Mouse (Mus musculus) midbrain, embryonic 12.5 days (tissue): Measurements from ENCODE around the gene Slc13a2. TPM values are rescaled to one million over a fixed set of nuclear protein-coding genes. Genes with fewer than 3 reads are reported as not detected.

Experiments
- ATAC-seq: fragments of 200-750 bp; cut with Nextera tagmentation; 2 replicates; pipeline ENCODE4 v1.8.0; 2017; ENCODE audit warnings: low read depth, moderate TSS enrichment, moderate library complexity; ENCODE audit not compliant: low FRiP score
- H3K27ac ChIP-seq: fragments of 300-500 bp; sonication (generic); replicated peaks from 2 replicates; pipeline ENCODE4 v1.5.1; 2016; ENCODE audit warnings: mild to moderate bottlenecking
- H3K27me3 ChIP-seq: fragments of 300-500 bp; sonication (generic); 2 replicates; pipeline ENCODE4 v1.6.1; 2016; ENCODE audit warnings: mild to moderate bottlenecking
- H3K36me3 ChIP-seq: fragments of 300-500 bp; sonication (generic); 2 replicates; pipeline ENCODE4 v1.6.1; 2016
- H3K4me1 ChIP-seq: fragments of 300-500 bp; sonication (generic); 2 replicates; pipeline ENCODE4 v1.6.1; 2016
- H3K4me2 ChIP-seq: fragments of 300-500 bp; sonication (generic); replicated peaks from 2 replicates; pipeline ENCODE4 v1.6.1; 2016; ENCODE audit warnings: mild to moderate bottlenecking, moderate library complexity
- H3K4me3 ChIP-seq: fragments of 300-500 bp; sonication (generic); 2 replicates; pipeline ENCODE4 v1.5.1; 2016; ENCODE audit warnings: mild to moderate bottlenecking
- H3K9ac ChIP-seq: fragments of 300-500 bp; sonication (generic); replicated peaks from 2 replicates; pipeline ENCODE4 v1.6.1; 2016; ENCODE audit warnings: mild to moderate bottlenecking, moderate library complexity
- H3K9me3 ChIP-seq: fragments of 300-500 bp; sonication (generic); 2 replicates; pipeline ENCODE4 v1.6.1; 2016; ENCODE audit warnings: mild to moderate bottlenecking
- WGBS: fragments of 180-500 bp; shearing (Covaris S2); methylation state at CpG from one replicate; pipeline ENCODE4 v1.1.7; 2016; 5-methylcytosine and 5-hydroxymethylcytosine counted together
- polyA plus RNA-seq: library from polyadenylated mRNA; unstranded; fragments of >200 nt; fragmentation: Nextera tagmentation; extraction: Ambion mirVana; gene quantifications from 2 replicates; pipeline ENCODE4 v1.2.1, GENCODE M21; 2016

Slc13a2 gene
- not detected in 2 replicates for polyA plus RNA-seq

GRCm38 (mm10) chr11:78422055-78422819, at the start of gene Slc13a2:
Slc13a2 (minus strand) TSS chr11:78422217.
- no peak for ATAC-seq
- Histone ChIP-seq H3K4me3 (no peak within 1 kb of the TSS), H3K27ac (no peak within 1 kb of the TSS), H3K4me1 (no peaks in the 10 kb centered on the region), H3K4me2 (no peak within 1 kb of the TSS), H3K27me3 (no peaks in the 10 kb centered on the region; the same call in 1 of the 2 replicates), H3K9me3 (no peaks in the 10 kb centered on the region), H3K36me3 (no peaks in the 10 kb centered on the region), H3K9ac (no peak within 1 kb of the TSS)
- 32% methylated on average over 13 of the region's 13 CpGs for WGBS

- Histone ChIP-seq H3K36me3 (peaks cover 32% of the 10 kb centered on the region), H3K4me1 (peaks cover 1% of the 10 kb centered on the region), H3K9me3 (no peaks in the 10 kb centered on the region), H3K9ac (no peak overlapping the region), H3K27me3 (no peaks in the 10 kb centered on the region), H3K27ac (no peak overlapping the region), H3K4me3 (no peak overlapping the region), H3K4me2 (no peak overlapping the region)
- ATAC-seq, result no peak
- 92% methylated on average over 10 of the region's 10 CpGs for WGBS
Measured at GRCm38 (mm10) chr11:78471326-78472103, 49.5 kb upstream of the Slc13a2 start.

- Histone ChIP-seq H3K27ac (no peak overlapping the region), H3K9ac (no peak overlapping the region), H3K4me3 (no peak overlapping the region)
Measured at GRCm38 (mm10) chr11:78467932-78468331, 45.9 kb upstream of the Slc13a2 start.

GRCm38 (mm10) chr11:78467515-78467914, 45.5 kb upstream of the Slc13a2 start:
- Histone ChIP-seq H3K4me1 (peaks cover 12% of the 10 kb centered on the region), H3K4me2 (no peak overlapping the region), H3K27ac (no peak overlapping the region), H3K9me3 (no peaks in the 10 kb centered on the region), H3K9ac (no peak overlapping the region), H3K36me3 (peaks cover 10% of the 10 kb centered on the region; the same call in 1 of the 2 replicates), H3K27me3 (no peaks in the 10 kb centered on the region), H3K4me3 (no peak overlapping the region)
- ATAC-seq, result no peak
- WGBS, result 87% methylated on average over 7 of the region's 7 CpGs

More at GRCm38 (mm10) chr11:78467932-78468331, 45.9 kb upstream of the Slc13a2 start:
- WGBS, result 76% methylated on average over 3 of the region's 3 CpGs
- no peak for ATAC-seq
- Histone ChIP-seq H3K4me1 (peaks cover 12% of the 10 kb centered on the region), H3K36me3 (peaks cover 10% of the 10 kb centered on the region; the same call in 1 of the 2 replicates), H3K9me3 (no peaks in the 10 kb centered on the region), H3K27me3 (no peaks in the 10 kb centered on the region), H3K4me2 (no peak overlapping the region)

GRCm38 (mm10) chr11:78466242-78466912, 44.4 kb upstream of the Slc13a2 start:
- Histone ChIP-seq H3K9ac (peak overlapping the region; percentile 84), H3K4me1 (peaks cover 12% of the 10 kb centered on the region), H3K9me3 (peaks cover 4% of the 10 kb centered on the region; the same call in 1 of the 2 replicates), H3K4me3 (peak overlapping the region; percentile 77), H3K27me3 (no peaks in the 10 kb centered on the region), H3K36me3 (0 out of 2 replicates have a peak, but pooled peaks cover 3% of the 10 kb centered on the region), H3K27ac (no peak overlapping the region), H3K4me2 (peak overlapping the region; percentile 94)
- peak; percentile 27; the same call in 1 of the 2 replicates for ATAC-seq
- WGBS, result 55% methylated on average over 23 of the region's 23 CpGs

GRCm38 (mm10) chr11:78465568-78466180, 43.7 kb upstream of the Slc13a2 start, which contains the start of gene Slc46a1:
Slc46a1 (plus strand) TSS chr11:78465697.
- H3K9ac ChIP-seq, result peak within 1 kb of the TSS; percentile 84

GRCm38 (mm10) chr11:78465116-78465515, 43.1 kb upstream of the Slc13a2 start:
- Histone ChIP-seq H3K27ac (no peak overlapping the region), H3K4me3 (peak overlapping the region; percentile 77), H3K4me2 (peak overlapping the region; percentile 94), H3K27me3 (no peaks in the 10 kb centered on the region), H3K4me1 (peaks cover 12% of the 10 kb centered on the region), H3K9me3 (peaks cover 4% of the 10 kb centered on the region; the same call in 1 of the 2 replicates), H3K9ac (peak overlapping the region; percentile 84; the same call in 1 of the 2 replicates), H3K36me3 (0 out of 2 replicates have a peak, but pooled peaks cover 3% of the 10 kb centered on the region)
- ATAC-seq, result 0 out of 2 replicates have a peak, but pooled peaks have one; percentile 27
- WGBS, result 27% methylated on average over 9 of the region's 9 CpGs

More at GRCm38 (mm10) chr11:78465568-78466180, 43.7 kb upstream of the Slc13a2 start, which contains the start of gene Slc46a1:
- H3K4me3 ChIP-seq, result peak within 1 kb of the TSS; percentile 77
- ATAC-seq, result peak; percentile 91
- under 1% methylated on average over 40 of the region's 41 CpGs for WGBS
- H3K36me3 ChIP-seq, result 0 out of 2 replicates have a peak, but pooled peaks cover 3% of the 10 kb centered on the region
- peaks cover 4% of the 10 kb centered on the region; the same call in 1 of the 2 replicates for H3K9me3 ChIP-seq
- no peaks in the 10 kb centered on the region for H3K27me3 ChIP-seq
- H3K27ac ChIP-seq, result peak within 1 kb of the TSS; percentile 85
- peaks cover 12% of the 10 kb centered on the region for H3K4me1 ChIP-seq
- H3K4me2 ChIP-seq, result peak within 1 kb of the TSS; percentile 94

- Histone ChIP-seq H3K9ac (no peak overlapping the region), H3K27ac (no peak overlapping the region), H3K27me3 (no peaks in the 10 kb centered on the region), H3K9me3 (peaks cover 4% of the 10 kb centered on the region; the same call in 1 of the 2 replicates), H3K4me1 (peaks cover 12% of the 10 kb centered on the region), H3K4me2 (no peak overlapping the region), H3K36me3 (no peaks in the 10 kb centered on the region), H3K4me3 (no peak overlapping the region)
- 73% methylated on average over 13 of the region's 13 CpGs for WGBS
- no peak for ATAC-seq
Measured at GRCm38 (mm10) chr11:78463286-78464036, 41.4 kb upstream of the Slc13a2 start.

- no peak overlapping the region for H3K4me3 ChIP-seq
- H3K4me1 ChIP-seq, result peaks cover 12% of the 10 kb centered on the region
- H3K4me2 ChIP-seq, result no peak overlapping the region
- H3K9ac ChIP-seq, result no peak overlapping the region
- ATAC-seq, result no peak
- no peaks in the 10 kb centered on the region for H3K27me3 ChIP-seq
- no peak overlapping the region for H3K27ac ChIP-seq
- peaks cover 4% of the 10 kb centered on the region; the same call in 1 of the 2 replicates for H3K9me3 ChIP-seq
- WGBS, result 84% methylated on average over 5 of the region's 5 CpGs
- no peaks in the 10 kb centered on the region for H3K36me3 ChIP-seq
Measured at GRCm38 (mm10) chr11:78462669-78463068, 40.7 kb upstream of the Slc13a2 start.

- ATAC-seq, result no peak
- H3K36me3 ChIP-seq, result no peaks in the 10 kb centered on the region
- H3K27ac ChIP-seq, result no peak overlapping the region
- H3K4me1 ChIP-seq, result peaks cover 12% of the 10 kb centered on the region
- H3K27me3 ChIP-seq, result no peaks in the 10 kb centered on the region
- no peak overlapping the region for H3K4me3 ChIP-seq
- H3K9me3 ChIP-seq, result peaks cover 4% of the 10 kb centered on the region; the same call in 1 of the 2 replicates
- no peak overlapping the region for H3K9ac ChIP-seq
- WGBS, result 76% methylated on average over 1 of the region's 1 CpGs
- no peak overlapping the region for H3K4me2 ChIP-seq
Measured at GRCm38 (mm10) chr11:78461894-78462293, 39.9 kb upstream of the Slc13a2 start.
